Mouse (Mus musculus): ENCODE measurements around the gene Add2. TPM values are rescaled to one million over a fixed set of nuclear protein-coding genes. Genes with fewer than 3 reads are reported as not detected.
"Not testable (repeated sequence)": the region's sequence is repeated elsewhere in the genome, so short reads cannot be mapped to it uniquely, and the experiment has no call there.

The Add2 gene
- polyA plus RNA-seq, 1 experiment: not detected

GRCm38 (mm10) chr6:86004271-86005148 is 24.0 kb upstream of the Add2 start:
- H3K9ac ChIP-seq (ENCODE audit: low read depth, poor library complexity, severe bottlenecking): no peak overlapping the region
- H3K4me3 ChIP-seq (ENCODE audit: low read depth, low read length): no peak overlapping the region
- no peaks in the 10 kb centered on the region for H3K27me3 ChIP-seq (ENCODE audit: control insufficient read depth, insufficient read depth, low read length, poor library complexity, severe bottlenecking)
- peaks cover 18% of the 10 kb centered on the region; the same call in 1 of the 2 replicates for H3K9me3 ChIP-seq (replicated peaks; ENCODE audit: control insufficient read depth, insufficient read depth, low read length, poor library complexity, severe bottlenecking)
- no peaks in the 10 kb centered on the region for H3K4me1 ChIP-seq (ENCODE audit: control insufficient read depth, insufficient read depth, low read length)
- TF ChIP-seq POLR2A (IDR thresholded peaks at IDR 0.05; ENCODE audit: insufficient read depth, low read length) (no peak), CTCF (IDR thresholded peaks at IDR 0.05; ENCODE audit: low read depth, low read length) (peak; percentile 98)
- no peaks in the 10 kb centered on the region for H3K36me3 ChIP-seq (ENCODE audit: control insufficient read depth, insufficient read depth, low read length, poor library complexity, severe bottlenecking)
- no peak overlapping the region for H3K27ac ChIP-seq (ENCODE audit: insufficient read depth, low read length)

GRCm38 (mm10) chr6:86009980-86010379 is 18.5 kb upstream of the Add2 start:
- TF ChIP-seq POLR2A (IDR thresholded peaks at IDR 0.05; ENCODE audit: insufficient read depth, low read length) (no peak), CTCF (IDR thresholded peaks at IDR 0.05; ENCODE audit: low read depth, low read length) (peak; percentile 68)
- H3K27me3 ChIP-seq (ENCODE audit: control insufficient read depth, insufficient read depth, low read length, poor library complexity, severe bottlenecking): no peaks in the 10 kb centered on the region
- no peak overlapping the region for H3K27ac ChIP-seq (ENCODE audit: insufficient read depth, low read length)
- H3K36me3 ChIP-seq (ENCODE audit: control insufficient read depth, insufficient read depth, low read length, poor library complexity, severe bottlenecking): no peaks in the 10 kb centered on the region
- no peak overlapping the region for H3K4me3 ChIP-seq (ENCODE audit: low read depth, low read length)
- no peaks in the 10 kb centered on the region for H3K4me1 ChIP-seq (ENCODE audit: control insufficient read depth, insufficient read depth, low read length)
- no peaks in the 10 kb centered on the region for H3K9me3 ChIP-seq (replicated peaks; ENCODE audit: control insufficient read depth, insufficient read depth, low read length, poor library complexity, severe bottlenecking)
- H3K9ac ChIP-seq (ENCODE audit: low read depth, poor library complexity, severe bottlenecking): no peak overlapping the region

GRCm38 (mm10) chr6:86014812-86015211 is 13.7 kb upstream of the Add2 start:
- H3K9ac ChIP-seq (ENCODE audit: low read depth, poor library complexity, severe bottlenecking); H3K4me3 ChIP-seq (ENCODE audit: low read depth, low read length); H3K4me1 ChIP-seq (ENCODE audit: control insufficient read depth, insufficient read depth, low read length); H3K27ac ChIP-seq (ENCODE audit: insufficient read depth, low read length); H3K27me3 ChIP-seq (ENCODE audit: control insufficient read depth, insufficient read depth, low read length, poor library complexity, severe bottlenecking); H3K9me3 ChIP-seq (replicated peaks; ENCODE audit: control insufficient read depth, insufficient read depth, low read length, poor library complexity, severe bottlenecking); H3K36me3 ChIP-seq (ENCODE audit: control insufficient read depth, insufficient read depth, low read length, poor library complexity, severe bottlenecking): not testable (repeated sequence)

GRCm38 (mm10) chr6:86015871-86016270 is 12.6 kb upstream of the Add2 start, which contains the start of gene Figla:
Figla (plus strand) TSS chr6:86016171.
- Histone ChIP-seq H3K27me3 (ENCODE audit: control insufficient read depth, insufficient read depth, low read length, poor library complexity, severe bottlenecking) (0 out of 2 replicates have a peak, but pooled peaks cover 2% of the 10 kb centered on the region), H3K4me1 (ENCODE audit: control insufficient read depth, insufficient read depth, low read length) (no peaks in the 10 kb centered on the region), H3K27ac (ENCODE audit: insufficient read depth, low read length) (no peak within 1 kb of the TSS), H3K4me3 (ENCODE audit: low read depth, low read length) (no peak within 1 kb of the TSS), H3K9ac (ENCODE audit: low read depth, poor library complexity, severe bottlenecking) (no peak within 1 kb of the TSS), H3K9me3 (replicated peaks; ENCODE audit: control insufficient read depth, insufficient read depth, low read length, poor library complexity, severe bottlenecking) (no peaks in the 10 kb centered on the region), H3K36me3 (ENCODE audit: control insufficient read depth, insufficient read depth, low read length, poor library complexity, severe bottlenecking) (no peaks in the 10 kb centered on the region)
- TF ChIP-seq CTCF (IDR thresholded peaks at IDR 0.05; ENCODE audit: low read depth, low read length) (no peak), EP300 (IDR thresholded peaks at IDR 0.05; ENCODE audit: insufficient read depth, low read depth, low read length) (no peak), POLR2A (IDR thresholded peaks at IDR 0.05; ENCODE audit: insufficient read depth, low read length) (no peak)

- H3K4me3 ChIP-seq (ENCODE audit: low read depth, low read length): no peak overlapping the region
- no peak overlapping the region for H3K9ac ChIP-seq (ENCODE audit: low read depth, poor library complexity, severe bottlenecking)
These were observed 11.6 kb upstream of the Add2 start for GRCm38 (mm10) chr6:86016793-86017350.

More at GRCm38 (mm10) chr6:86016793-86017350, 11.6 kb upstream of the Add2 start:
- TF ChIP-seq EP300 (IDR thresholded peaks at IDR 0.05; ENCODE audit: insufficient read depth, low read depth, low read length) (no peak), CTCF (IDR thresholded peaks at IDR 0.05; ENCODE audit: low read depth, low read length) (no peak), POLR2A (IDR thresholded peaks at IDR 0.05; ENCODE audit: insufficient read depth, low read length) (no peak)
- Histone ChIP-seq H3K9me3 (replicated peaks; ENCODE audit: control insufficient read depth, insufficient read depth, low read length, poor library complexity, severe bottlenecking) (no peaks in the 10 kb centered on the region), H3K27me3 (ENCODE audit: control insufficient read depth, insufficient read depth, low read length, poor library complexity, severe bottlenecking) (0 out of 2 replicates have a peak, but pooled peaks cover 2% of the 10 kb centered on the region), H3K27ac (ENCODE audit: insufficient read depth, low read length) (no peak overlapping the region), H3K4me1 (ENCODE audit: control insufficient read depth, insufficient read depth, low read length) (no peaks in the 10 kb centered on the region), H3K36me3 (ENCODE audit: control insufficient read depth, insufficient read depth, low read length, poor library complexity, severe bottlenecking) (no peaks in the 10 kb centered on the region)

Measured in ES-Bruce4 (cell line).